Mouse (Mus musculus): ENCODE results near the gene 1810037I17Rik. TPM values are rescaled to one million over a fixed set of nuclear protein-coding genes. Genes with fewer than 3 reads are reported as not detected.
A peak's percentile ranks its signal among the peaks of the same experiment; 100 is the strongest.

Gene 1810037I17Rik
- polyA plus RNA-seq, 1 experiment from 2014 or later, result 89.3 TPM

DNA sequence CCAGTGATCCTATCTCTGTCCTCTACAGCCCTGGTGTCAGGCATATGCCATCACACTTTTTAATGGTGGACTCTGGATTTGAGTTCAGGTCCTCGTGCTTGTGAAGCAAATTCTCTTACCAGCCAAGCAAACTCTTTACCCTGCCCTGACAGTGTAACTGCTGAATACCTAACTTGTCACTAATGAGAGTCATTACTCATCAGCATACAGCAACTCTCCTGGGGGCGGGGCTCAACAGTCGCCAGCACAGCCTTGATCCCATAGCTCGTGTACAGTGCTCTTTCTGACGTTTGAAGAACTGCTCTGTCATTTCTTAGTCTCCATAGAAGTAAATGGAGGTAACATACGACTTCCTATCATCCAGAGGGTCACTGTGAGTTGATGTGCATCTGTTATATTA, 25.7 kb upstream of the 1810037I17Rik start:
- Histone ChIP-seq H3K27ac (ENCODE audit: low read depth, low read length) (no peak overlapping the region), H3K4me3 (ENCODE audit: low read depth, low read length) (no peak overlapping the region), H3K36me3 (ENCODE audit: control insufficient read depth, insufficient read depth, low read length) (no peaks in the 10 kb centered on the region), H3K9ac (replicated peaks; ENCODE audit: low read depth, low read length) (no peak overlapping the region), H3K27me3 (ENCODE audit: control insufficient read depth, insufficient read depth, low read length) (no peaks in the 10 kb centered on the region), H3K4me1 (ENCODE audit: control insufficient read depth, insufficient read depth, low read length) (no peaks in the 10 kb centered on the region), H3K4me2 (ENCODE audit: low read depth, low read length) (no peak overlapping the region), H3K9me3 (ENCODE audit: control insufficient read depth, low read length) (no peaks in the 10 kb centered on the region)
- WGBS, result 64% methylated on average over 6 of the region's 6 CpGs
- no peak for ATAC-seq (ENCODE audit: low read depth)

DNA sequence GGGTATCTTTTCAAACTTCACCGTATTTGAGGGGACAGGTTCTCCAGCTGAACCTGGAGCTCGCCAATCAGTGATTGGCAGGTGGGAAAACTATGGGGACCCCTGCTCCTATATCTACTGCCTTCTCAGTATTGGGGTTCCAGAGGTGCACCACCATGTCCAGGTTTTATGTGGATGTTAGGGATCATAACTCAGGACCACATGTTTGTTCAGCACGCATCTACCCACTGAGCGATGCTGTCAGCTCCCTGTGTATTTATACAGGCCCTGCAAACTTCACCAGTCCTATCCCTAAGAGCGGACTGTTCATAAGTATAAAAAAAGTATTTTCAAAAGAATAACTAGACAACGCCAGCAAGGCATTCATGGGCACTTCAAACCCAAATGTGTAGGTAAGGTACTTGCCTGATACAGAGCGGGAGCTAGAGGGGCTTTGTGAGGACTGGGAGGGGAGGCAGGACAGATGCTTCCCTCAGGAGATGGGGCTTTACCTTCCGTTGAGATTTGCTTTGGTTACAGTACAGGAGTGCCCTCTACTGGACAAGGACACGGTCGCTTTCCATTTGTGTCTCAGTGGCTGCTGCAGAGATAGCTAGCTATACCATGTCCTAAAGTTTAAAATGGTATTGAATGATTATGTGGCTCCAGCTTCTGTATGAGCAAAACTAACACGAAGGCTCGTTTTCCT, 20.1 kb upstream of the 1810037I17Rik start:
- ATAC-seq (ENCODE audit: low read depth), result peak; percentile 77; the same call in 1 of the 2 replicates
- no peak overlapping the region for H3K4me2 ChIP-seq (ENCODE audit: low read depth, low read length)
- no peak overlapping the region for H3K27ac ChIP-seq (ENCODE audit: low read depth, low read length)
- no peak overlapping the region for H3K9ac ChIP-seq (replicated peaks; ENCODE audit: low read depth, low read length)
- H3K4me3 ChIP-seq (ENCODE audit: low read depth, low read length), result no peak overlapping the region
- no peaks in the 10 kb centered on the region for H3K4me1 ChIP-seq (ENCODE audit: control insufficient read depth, insufficient read depth, low read length)
- H3K36me3 ChIP-seq (ENCODE audit: control insufficient read depth, insufficient read depth, low read length), result no peaks in the 10 kb centered on the region
- no peaks in the 10 kb centered on the region for H3K9me3 ChIP-seq (ENCODE audit: control insufficient read depth, low read length)
- WGBS, result 46% methylated on average over 12 of the region's 12 CpGs
- no peaks in the 10 kb centered on the region for H3K27me3 ChIP-seq (ENCODE audit: control insufficient read depth, insufficient read depth, low read length)

GRCm38 (mm10) chr3:122907841-122908240, 16.2 kb upstream of the 1810037I17Rik start:
- H3K9me3 ChIP-seq (ENCODE audit: control insufficient read depth, low read length), result no peaks in the 10 kb centered on the region
- H3K27me3 ChIP-seq (ENCODE audit: control insufficient read depth, insufficient read depth, low read length), result no peaks in the 10 kb centered on the region
- WGBS, result 86% methylated on average over 2 of the region's 2 CpGs
- H3K4me1 ChIP-seq (ENCODE audit: control insufficient read depth, insufficient read depth, low read length), result no peaks in the 10 kb centered on the region
- no peak for ATAC-seq (ENCODE audit: low read depth)
- no peak overlapping the region for H3K4me2 ChIP-seq (ENCODE audit: low read depth, low read length)
- H3K9ac ChIP-seq (replicated peaks; ENCODE audit: low read depth, low read length), result no peak overlapping the region
- no peak overlapping the region for H3K4me3 ChIP-seq (ENCODE audit: low read depth, low read length)
- H3K36me3 ChIP-seq (ENCODE audit: control insufficient read depth, insufficient read depth, low read length), result no peaks in the 10 kb centered on the region
- H3K27ac ChIP-seq (ENCODE audit: low read depth, low read length), result no peak overlapping the region

DNA sequence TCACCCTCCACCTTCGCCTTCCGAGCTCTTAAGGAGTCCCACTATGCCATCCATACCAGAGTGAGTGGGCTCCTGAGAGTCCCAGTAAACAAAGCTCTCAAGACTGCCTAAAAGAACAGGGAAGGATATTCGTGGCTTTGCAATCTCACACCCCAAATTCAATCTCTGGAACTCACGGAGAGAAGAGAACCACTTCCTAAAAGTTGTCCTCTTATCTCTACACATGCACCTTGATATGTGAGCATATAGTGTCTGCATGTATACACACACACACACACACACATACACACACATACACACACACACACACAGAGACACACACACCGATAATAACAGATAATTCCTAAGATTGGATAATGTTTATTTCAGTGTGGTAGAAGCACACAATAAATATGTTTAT, 8.5 kb upstream of the 1810037I17Rik start:
- 81% methylated on average over 5 of the region's 5 CpGs for WGBS
- no peak for ATAC-seq (ENCODE audit: low read depth)

GRCm38 (mm10) chr3:122916191-122916680, 7.8 kb upstream of the 1810037I17Rik start:
- Histone ChIP-seq H3K4me2 (ENCODE audit: low read depth, low read length) (no peak overlapping the region), H3K36me3 (ENCODE audit: control insufficient read depth, insufficient read depth, low read length) (no peaks in the 10 kb centered on the region), H3K9ac (replicated peaks; ENCODE audit: low read depth, low read length) (no peak overlapping the region), H3K9me3 (ENCODE audit: control insufficient read depth, low read length) (no peaks in the 10 kb centered on the region), H3K4me1 (ENCODE audit: control insufficient read depth, insufficient read depth, low read length) (no peaks in the 10 kb centered on the region), H3K27ac (ENCODE audit: low read depth, low read length) (no peak overlapping the region), H3K27me3 (ENCODE audit: control insufficient read depth, insufficient read depth, low read length) (no peaks in the 10 kb centered on the region), H3K4me3 (ENCODE audit: low read depth, low read length) (no peak overlapping the region)
- ATAC-seq (ENCODE audit: low read depth), result no peak
- WGBS, result 84% methylated on average over 6 of the region's 6 CpGs

More for the DNA sequence above, 8.5 kb upstream of the 1810037I17Rik start:
- no peaks in the 10 kb centered on the region for H3K27me3 ChIP-seq (ENCODE audit: control insufficient read depth, insufficient read depth, low read length)
- H3K4me2 ChIP-seq (ENCODE audit: low read depth, low read length), result no peak overlapping the region
- H3K27ac ChIP-seq (ENCODE audit: low read depth, low read length), result no peak overlapping the region
- no peaks in the 10 kb centered on the region for H3K9me3 ChIP-seq (ENCODE audit: control insufficient read depth, low read length)
- H3K4me3 ChIP-seq (ENCODE audit: low read depth, low read length), result no peak overlapping the region
- no peaks in the 10 kb centered on the region for H3K4me1 ChIP-seq (ENCODE audit: control insufficient read depth, insufficient read depth, low read length)
- H3K36me3 ChIP-seq (ENCODE audit: control insufficient read depth, insufficient read depth, low read length), result no peaks in the 10 kb centered on the region
- H3K9ac ChIP-seq (replicated peaks; ENCODE audit: low read depth, low read length), result no peak overlapping the region

DNA sequence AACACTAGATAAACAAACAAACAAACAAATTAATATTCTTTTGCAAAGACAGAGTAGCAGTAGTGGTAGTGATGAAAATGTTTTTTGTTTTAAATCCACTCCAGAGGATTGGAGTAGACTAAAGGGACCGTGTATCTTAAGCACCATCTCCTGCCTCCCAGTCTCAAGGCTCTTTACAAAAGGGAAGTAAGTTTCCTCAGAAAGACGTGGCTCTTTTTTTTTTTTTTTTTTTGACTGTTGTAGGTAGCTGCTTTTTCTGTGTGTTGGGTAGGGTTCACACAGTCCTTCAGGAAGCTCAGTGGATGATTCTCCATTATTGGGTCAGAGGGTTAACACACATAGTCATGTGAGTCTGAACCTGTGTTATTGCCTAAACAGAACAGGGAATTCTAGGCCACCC, 5.3 kb upstream of the 1810037I17Rik start:
- Histone ChIP-seq H3K9ac (replicated peaks; ENCODE audit: low read depth, low read length) (no peak overlapping the region), H3K4me3 (ENCODE audit: low read depth, low read length) (no peak overlapping the region), H3K27me3 (ENCODE audit: control insufficient read depth, insufficient read depth, low read length) (no peaks in the 10 kb centered on the region), H3K27ac (ENCODE audit: low read depth, low read length) (no peak overlapping the region), H3K4me2 (ENCODE audit: low read depth, low read length) (no peak overlapping the region), H3K4me1 (ENCODE audit: control insufficient read depth, insufficient read depth, low read length) (no peaks in the 10 kb centered on the region), H3K36me3 (ENCODE audit: control insufficient read depth, insufficient read depth, low read length) (no peaks in the 10 kb centered on the region), H3K9me3 (ENCODE audit: control insufficient read depth, low read length) (no peaks in the 10 kb centered on the region)
- ATAC-seq (ENCODE audit: low read depth), result no peak
- 75% methylated on average over 2 of the region's 2 CpGs for WGBS

DNA sequence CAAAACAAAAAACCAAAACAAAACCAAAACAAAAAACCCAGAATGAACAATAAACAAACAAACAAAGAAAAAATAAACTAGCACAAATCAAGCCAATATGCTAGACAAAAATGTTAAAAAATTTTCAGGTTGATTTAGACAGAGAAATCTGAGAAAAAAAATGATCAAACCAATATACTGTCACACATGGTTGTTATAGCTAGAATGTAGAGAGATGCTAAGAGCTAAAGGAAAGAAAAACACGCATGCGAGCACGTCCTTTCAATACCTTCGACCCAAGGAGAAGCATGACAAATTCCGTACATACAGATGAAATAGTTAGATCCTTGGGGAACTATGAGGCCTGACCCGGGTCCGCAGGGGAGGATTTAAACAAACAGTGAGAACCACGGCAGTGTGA, 4.7 kb upstream of the 1810037I17Rik start, which contains the start of gene Gm10959:
Gene Gm10959 (minus strand): TSS at position 101 of the 400 bp plus-strand sequence.
- H3K36me3 ChIP-seq (ENCODE audit: control insufficient read depth, insufficient read depth, low read length), result no peaks in the 10 kb centered on the region
- no peak within 1 kb of the TSS for H3K4me2 ChIP-seq (ENCODE audit: low read depth, low read length)
- no peak for ATAC-seq (ENCODE audit: low read depth)
- 84% methylated on average over 8 of the region's 8 CpGs for WGBS
- H3K4me3 ChIP-seq (ENCODE audit: low read depth, low read length), result no peak within 1 kb of the TSS
- no peaks in the 10 kb centered on the region for H3K27me3 ChIP-seq (ENCODE audit: control insufficient read depth, insufficient read depth, low read length)
- H3K9ac ChIP-seq (replicated peaks; ENCODE audit: low read depth, low read length), result no peak within 1 kb of the TSS
- no peaks in the 10 kb centered on the region for H3K9me3 ChIP-seq (ENCODE audit: control insufficient read depth, low read length)
- H3K27ac ChIP-seq (ENCODE audit: low read depth, low read length), result no peak within 1 kb of the TSS
- no peaks in the 10 kb centered on the region for H3K4me1 ChIP-seq (ENCODE audit: control insufficient read depth, insufficient read depth, low read length)

- Histone ChIP-seq H3K9me3 (ENCODE audit: control insufficient read depth, low read length) (no peaks in the 10 kb centered on the region), H3K9ac (replicated peaks; ENCODE audit: low read depth, low read length) (no peak overlapping the region), H3K36me3 (ENCODE audit: control insufficient read depth, insufficient read depth, low read length) (no peaks in the 10 kb centered on the region), H3K27me3 (ENCODE audit: control insufficient read depth, insufficient read depth, low read length) (no peaks in the 10 kb centered on the region), H3K4me3 (ENCODE audit: low read depth, low read length) (no peak overlapping the region), H3K27ac (ENCODE audit: low read depth, low read length) (no peak overlapping the region), H3K4me2 (ENCODE audit: low read depth, low read length) (no peak overlapping the region), H3K4me1 (ENCODE audit: control insufficient read depth, insufficient read depth, low read length) (peaks cover 4% of the 10 kb centered on the region; the same call in 1 of the 2 replicates)
- WGBS, result 66% methylated on average over 8 of the region's 8 CpGs
- ATAC-seq (ENCODE audit: low read depth), result no peak
Observed at GRCm38 (mm10) chr3:122920572-122921435, 3.2 kb upstream of the 1810037I17Rik start.
